Mouse (Mus musculus) ovary, postnatal 36 days (tissue): Measurements from ENCODE around the gene Wbp2nl.
A peak's percentile ranks its signal among the peaks of the same experiment; 100 is the strongest.

Source experiments
- DNase-seq: peaks from one replicate; pipeline ENCODE4 v3.0.0; 2022; ENCODE audit warnings: low spot score, mixed read lengths

The Wbp2nl gene

DNA sequence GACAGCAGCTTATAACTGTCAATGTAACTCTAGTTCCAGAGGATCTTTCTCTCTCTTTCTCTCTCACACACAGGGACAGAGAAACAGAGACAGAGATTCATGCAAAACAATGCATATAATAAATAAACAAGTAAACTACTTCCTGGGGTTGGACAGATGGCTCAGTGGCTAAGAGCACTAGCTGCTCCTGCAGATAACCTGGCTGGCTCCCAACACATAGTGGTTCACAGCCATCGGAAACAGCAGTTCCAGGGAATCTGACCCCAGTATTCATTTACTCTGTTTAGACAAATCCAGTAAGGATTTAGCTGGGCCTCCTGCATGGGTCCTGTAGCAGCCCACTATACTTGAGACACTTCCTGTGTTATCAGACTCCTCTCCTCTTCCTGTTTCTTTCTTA lies 20.9 kb downstream of the Wbp2nl start:
- DNase-seq, result no peak

DNA sequence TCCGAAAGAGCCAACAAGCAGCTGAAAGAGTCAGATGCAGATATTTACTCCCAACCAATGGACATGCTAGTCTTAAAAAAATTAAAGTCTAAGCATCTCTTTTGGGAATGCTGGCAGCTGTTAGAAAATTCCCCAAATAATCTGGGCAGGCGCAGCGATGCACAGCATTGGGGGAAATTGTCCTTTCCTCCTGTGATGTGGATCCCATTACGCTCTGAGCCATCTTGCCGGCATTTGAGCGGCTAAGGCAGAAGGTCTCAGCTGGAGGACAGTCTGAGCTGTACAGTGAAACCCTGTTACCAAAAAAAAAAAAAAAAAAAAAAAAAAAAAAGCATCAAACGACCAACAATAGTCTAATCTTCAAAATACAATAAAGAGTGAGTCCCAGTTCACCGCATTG lies 23.4 kb downstream of the Wbp2nl start:
- DNase-seq, result no peak

DNA sequence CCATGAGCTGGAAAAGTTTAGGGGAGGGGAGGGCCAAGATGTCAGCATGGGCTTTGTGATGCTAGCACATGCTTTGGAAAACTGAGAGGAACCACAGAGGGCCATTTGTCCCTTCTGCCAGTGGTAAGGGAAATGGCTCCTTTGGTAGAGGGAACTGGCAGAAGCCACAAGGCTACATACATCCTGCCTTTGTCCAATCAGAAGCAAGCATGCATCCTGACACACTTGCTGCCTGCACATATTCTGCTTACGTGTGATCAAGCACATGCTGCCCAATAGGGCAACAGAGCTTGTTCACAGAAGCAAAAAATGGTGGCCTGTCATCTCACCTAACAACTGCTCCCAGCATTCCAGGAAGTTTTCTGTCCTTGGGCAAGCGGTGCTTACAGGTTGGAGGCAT lies 26.6 kb downstream of the Wbp2nl start:
- no peak for DNase-seq

DNA sequence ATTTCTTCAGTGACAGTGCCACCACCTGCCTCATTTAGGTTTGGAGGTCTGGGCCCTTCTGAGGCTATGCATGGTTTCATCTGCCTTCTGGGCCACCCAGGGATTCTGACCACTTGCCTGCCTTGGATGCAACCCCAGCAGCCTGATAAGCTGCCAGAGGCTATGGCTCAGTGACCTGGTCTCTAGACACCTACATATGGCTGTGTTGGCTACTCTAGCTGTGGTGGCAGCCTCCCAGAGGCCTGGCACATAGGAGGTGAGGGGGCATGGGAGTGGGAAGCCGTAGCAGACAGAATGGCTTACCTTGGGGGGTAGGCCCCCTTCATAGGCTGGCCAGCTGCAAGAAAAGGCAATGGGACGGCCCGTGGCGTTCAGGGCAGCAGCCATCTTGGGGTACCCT lies 36.4 kb downstream of the Wbp2nl start:
- no peak for DNase-seq

DNA sequence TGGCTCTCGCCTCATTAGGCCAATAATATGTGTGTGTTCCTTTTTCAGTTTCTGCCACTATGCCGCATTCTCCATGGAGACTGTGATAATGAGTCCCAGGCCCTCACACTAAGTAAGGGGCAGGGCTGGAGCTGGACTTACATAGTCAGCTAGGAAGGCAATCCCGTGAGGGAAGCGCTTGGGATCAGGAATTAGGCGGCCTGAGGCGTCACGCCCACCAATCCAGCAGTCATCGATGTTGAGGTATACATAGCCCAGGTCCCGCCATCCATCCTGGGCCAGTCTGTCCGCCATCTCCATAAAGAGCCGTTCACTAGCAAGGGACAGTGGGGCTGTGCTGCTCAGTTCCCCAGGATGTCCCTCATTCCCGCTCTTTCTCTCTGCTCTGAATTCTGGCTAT lies 37.9 kb downstream of the Wbp2nl start:
- DNase-seq, result no peak

DNA sequence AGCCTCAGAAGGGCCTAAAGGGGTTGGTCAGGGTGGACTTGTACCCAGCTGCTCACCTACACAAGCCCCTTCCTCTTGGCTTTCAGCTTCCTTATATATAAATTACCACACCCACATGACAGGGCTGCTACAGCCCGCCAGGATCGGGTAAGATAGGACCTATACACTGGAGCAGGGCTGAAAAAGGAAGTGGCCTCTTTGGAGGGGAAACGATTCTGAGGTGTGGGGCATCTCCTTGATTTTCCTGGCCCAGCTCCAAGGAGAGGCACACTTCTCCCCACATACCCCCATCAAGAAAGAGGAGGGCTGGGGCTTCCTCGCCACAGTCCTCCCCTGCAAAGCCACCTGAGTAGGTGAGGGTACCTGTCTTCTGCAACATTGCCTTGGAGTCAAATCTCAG lies 39.1 kb downstream of the Wbp2nl start:
- DNase-seq, result no peak

DNA sequence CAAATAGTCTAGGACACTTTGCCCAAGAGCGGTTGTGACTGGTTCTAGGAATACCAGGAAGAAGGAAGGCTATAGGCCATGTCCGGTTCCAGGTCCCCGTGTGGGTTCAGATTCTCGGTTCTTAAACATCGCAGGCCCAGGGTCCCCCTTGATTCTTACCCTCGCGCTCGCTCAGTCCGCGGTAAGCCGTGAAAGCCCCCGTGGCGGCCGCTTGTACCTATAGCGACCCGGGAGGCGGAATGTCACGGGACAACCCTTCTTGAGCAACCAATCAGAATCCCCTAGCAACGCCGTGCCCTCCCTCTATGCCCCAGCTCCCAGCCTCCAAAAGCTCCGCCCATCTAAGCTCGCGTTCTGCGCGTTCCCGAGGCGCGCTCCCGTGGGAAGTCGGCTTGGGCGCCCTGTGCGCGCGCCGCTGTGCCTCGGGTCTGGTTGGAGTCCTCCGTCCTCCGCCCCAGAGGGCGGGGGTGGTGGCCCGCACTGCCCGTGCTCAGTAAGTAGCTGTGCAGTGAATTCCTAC lies 39.9 kb downstream of the Wbp2nl start, which contains the start of the genes Naga, Pheta2 and Smdt1:
TSS of gene Naga (minus strand) at position 333 of the 520 bp plus-strand sequence.
TSS of gene Pheta2 (plus strand) at position 350 of the 520 bp plus-strand sequence.
TSS of gene Smdt1 (plus strand) at position 367 of the 520 bp plus-strand sequence.
- peak; percentile 96 for DNase-seq

DNA sequence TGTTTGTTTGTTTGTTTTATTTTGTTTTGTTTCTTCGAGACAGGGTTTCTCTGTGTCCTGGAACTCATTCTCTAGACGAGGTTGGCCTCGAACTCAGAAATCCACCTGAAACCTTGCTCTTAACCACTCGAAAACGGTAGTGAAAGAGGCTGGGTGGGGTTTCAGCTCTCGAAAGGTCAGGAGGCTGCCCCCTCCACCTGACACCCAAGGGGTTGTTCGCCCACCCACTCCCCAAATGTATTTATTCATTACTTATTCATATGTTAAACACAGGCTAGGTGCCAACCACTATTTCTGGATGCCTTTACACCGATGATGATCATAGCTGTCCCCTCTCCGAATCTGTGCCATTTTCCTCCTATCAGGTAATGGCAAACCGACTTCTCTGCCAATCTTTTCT lies 40.4 kb downstream of the Wbp2nl start:
- no peak for DNase-seq

DNA sequence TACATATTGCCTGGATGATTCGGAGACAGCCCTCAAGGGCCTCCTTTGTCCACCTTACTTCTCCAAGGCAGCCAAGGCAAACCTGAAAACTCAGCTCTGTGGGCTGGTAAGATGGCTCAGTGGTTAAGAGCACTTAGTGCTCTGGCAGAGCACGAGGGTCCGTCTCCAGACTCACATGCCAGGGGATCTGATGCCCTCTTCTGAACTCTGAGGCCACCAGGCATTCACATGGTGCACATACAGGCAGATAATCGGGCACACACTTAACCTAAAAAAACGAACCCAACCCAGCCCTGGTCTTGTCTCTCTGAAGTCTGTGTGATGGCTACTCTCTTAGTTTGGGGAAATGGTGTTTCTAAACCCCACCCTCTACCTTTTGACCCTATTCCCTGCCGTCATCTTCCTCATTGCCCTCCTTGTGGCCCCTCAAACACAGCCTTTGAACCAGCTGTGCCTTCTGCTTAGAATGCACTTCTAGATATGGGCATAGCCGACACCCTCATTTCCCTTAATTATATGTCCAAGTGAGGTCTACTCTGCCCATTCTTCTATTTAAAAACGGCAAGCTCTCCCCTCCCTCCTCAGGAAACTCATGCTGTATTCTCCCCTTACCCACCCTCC lies 41.0 kb downstream of the Wbp2nl start:
- no peak for DNase-seq

DNA sequence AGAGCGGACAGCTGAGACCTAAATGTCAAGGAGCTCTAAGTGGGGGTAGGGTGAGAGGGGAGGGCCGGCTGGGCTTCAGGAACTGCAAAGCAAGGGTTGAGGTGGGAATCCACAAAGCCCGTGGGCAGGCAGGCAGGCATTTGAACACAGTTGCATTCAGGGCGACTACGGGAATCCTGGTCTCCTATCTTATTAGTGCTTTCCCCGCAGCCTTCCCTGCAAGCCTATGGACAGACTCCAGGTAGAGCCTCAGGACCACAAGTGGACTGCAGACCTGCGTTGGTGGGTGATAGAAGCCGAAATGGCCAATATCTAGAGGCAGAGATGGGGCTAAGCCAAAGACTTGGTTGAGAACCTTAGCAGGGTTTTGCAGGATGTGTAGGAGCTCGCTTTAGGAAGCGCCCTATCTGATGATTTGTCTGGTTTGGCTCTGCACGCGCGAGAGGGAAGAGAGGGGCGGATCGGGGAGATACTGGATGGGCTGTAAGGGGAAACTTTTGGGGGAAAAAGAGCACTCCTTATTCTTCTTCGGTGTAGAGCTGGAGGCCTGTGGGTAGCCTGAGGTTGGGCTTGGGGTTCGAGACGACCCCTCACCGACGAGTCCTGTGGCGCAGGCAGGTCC lies 41.8 kb downstream of the Wbp2nl start:
- no peak for DNase-seq

DNA sequence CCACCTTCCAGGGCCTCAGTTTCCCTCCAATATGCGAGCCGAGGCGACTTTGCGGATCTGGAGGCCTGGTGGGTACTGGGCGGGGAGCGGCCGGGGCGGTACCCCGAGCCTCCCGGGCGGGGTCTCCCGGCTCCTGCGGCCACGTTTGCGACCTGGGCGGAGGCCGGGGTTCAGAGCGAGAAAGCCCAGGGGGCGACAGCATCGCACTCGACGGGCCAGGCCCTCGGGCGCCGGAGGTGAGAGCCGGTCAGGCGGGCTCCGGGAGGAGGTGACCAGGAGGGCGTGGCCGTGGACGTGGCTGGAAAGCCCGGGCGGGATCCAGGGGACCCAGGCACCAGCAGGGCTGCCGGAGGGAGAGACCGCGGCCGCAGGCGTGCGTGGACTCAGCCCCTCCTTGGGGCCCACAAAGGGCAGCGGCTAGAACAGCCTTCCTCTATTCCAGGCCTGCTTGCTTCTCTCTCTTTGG lies 42.3 kb downstream of the Wbp2nl start:
- DNase-seq, result peak; percentile 59

DNA sequence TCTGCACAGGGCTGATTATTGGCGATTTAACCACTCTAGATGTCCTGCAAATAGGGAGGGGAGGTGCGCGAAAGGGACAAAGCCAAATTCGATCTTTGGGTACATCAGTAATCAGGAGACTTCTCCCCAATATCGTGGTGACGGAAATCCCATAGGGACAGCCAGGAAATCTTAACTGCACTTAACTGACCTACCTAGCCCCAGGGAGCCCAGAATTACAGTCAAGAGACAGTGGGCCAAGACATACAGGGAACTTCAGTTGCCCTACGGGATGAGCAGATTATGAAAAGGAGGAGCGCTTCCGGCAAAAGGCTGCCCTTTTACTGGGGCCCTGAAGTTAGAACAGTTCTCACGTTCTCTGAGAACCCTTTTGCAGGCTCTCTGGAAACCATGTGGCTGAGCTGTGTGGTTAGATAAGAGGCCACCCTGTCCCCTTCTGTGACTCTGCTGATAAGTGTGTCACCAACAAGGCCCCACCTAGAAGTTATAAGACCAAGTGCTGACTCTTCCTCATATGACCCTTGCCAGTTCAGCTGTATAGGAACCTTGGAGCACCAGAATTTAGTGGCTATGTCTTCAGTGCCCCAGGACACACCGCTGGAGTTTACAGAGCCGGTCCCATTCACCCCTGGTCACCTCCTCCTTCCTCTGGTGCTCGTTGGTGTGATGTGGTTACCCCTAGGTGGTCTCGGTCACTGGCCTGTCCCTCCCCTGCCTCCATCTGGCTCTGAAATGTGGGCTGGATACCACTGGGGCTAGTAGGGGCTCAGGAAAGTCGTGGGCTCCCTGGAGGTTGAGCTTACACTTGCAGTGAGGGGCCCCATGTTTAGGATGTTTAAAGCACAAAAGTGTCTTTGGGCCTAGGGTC lies 43.2 kb downstream of the Wbp2nl start:
- no peak for DNase-seq

DNA sequence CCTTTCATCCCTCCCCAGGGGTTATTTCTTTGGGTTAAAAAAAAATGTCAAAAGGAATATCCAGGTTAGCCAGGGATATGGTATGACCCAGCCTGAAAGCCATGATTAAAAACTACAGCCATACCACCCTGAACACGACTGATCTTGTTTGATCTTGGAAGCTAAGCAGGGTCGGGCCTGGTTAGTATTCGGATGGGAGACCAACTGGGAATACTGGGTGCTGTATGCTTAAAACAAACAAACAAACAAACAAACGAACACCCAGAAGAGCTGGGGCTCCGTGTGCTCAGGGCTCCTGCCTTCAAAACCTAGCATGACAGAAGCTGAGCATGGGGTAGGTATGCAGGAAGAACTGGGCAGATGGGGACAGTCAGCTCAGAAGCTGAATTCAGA lies 43.8 kb downstream of the Wbp2nl start:
- no peak for DNase-seq

DNA sequence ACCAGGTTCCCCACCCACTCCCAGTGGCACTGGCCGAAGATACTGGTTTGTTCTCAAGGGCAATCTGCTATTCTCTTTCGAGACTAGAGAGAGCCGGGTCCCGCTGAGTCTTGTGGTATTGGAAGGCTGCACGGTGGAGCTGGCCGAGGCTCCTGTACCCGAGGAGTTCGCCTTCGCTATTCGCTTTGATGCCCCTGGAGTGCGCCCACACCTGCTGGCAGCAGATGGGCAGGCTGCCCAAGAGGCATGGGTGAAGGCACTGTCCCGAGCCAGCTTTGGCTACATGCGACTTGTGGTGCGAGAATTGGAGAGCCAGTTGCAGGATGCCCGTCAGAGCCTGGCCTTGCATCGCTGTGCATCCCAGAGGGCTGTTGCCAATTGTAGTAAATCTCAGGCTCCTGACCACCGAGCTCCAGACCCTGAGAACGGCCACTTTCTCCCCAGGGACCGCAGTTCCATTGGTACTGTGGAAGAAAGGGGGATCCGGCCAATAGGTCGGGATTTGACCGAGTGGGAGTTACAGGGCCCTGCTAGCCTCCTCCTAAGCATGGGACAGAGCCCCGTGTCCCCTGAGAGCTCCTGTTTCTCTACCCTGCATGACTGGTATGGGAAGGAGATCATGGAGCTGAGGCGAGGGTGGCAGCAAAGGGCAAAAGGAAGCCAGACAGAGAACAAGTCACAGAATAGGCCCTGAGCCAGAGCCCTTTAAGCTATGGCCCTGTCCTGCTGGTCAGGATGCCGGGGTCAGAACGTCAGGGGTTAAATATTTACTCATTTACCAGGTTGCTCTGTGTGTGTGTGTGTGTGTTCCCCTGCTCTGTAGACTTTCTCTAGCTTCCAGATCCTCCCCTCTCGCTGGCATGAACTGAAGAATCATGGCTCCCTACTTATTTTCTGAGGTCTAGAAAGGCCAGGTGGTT lies 44.9 kb downstream of the Wbp2nl start:
- no peak for DNase-seq

DNA sequence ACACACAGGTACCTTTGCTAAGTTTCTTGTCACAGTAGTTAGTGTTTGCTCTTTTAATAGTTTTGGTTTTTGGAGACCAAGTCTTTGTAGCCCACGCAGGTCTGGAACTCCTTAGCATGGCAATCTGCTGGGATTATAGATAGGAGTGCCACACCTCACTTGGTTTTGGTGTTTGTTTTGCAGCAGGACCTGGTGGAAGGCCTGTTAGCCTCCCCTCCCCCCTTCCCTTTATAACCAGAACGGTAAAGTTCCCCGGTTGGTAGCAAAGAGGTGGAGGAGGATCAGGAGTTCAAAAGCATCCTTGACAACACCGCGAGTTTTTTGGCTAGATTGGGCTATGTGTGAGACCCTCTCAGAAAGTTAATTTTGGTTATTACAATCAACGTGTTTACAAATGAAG lies 46.2 kb downstream of the Wbp2nl start:
- no peak for DNase-seq

DNA sequence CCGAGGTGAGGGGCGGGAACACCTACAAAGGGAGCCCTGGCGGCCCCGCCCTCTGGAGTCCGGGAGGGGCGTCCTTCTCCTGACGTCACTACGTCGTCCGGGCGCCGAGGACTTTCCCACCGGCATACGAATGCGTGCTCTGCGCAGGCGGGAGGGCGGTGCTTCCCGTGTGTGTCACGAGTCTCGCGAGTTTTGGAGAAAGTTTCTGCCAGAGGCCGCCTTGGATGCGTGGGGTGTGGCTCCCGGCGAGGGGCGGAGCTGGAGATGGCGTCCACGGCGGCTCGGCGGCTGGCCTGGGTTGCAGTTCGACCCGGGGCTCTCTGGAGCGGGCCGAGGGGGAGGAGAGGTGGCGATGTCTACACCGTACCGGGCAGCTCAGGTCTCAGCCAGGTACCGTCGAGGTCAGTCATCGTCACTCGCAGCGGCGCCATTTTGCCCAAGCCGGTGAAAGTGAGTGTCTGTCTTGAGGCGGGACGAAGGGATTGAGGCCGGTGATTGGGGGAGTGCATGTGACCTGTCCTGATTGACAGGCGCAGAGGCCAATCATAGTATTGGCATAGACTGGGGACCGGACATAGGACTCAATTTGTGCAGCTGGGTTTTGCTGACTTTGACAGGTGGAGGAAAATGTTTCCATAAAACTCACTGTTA lies 47.2 kb downstream of the Wbp2nl start:
- DNase-seq, result peak; percentile 95

DNA sequence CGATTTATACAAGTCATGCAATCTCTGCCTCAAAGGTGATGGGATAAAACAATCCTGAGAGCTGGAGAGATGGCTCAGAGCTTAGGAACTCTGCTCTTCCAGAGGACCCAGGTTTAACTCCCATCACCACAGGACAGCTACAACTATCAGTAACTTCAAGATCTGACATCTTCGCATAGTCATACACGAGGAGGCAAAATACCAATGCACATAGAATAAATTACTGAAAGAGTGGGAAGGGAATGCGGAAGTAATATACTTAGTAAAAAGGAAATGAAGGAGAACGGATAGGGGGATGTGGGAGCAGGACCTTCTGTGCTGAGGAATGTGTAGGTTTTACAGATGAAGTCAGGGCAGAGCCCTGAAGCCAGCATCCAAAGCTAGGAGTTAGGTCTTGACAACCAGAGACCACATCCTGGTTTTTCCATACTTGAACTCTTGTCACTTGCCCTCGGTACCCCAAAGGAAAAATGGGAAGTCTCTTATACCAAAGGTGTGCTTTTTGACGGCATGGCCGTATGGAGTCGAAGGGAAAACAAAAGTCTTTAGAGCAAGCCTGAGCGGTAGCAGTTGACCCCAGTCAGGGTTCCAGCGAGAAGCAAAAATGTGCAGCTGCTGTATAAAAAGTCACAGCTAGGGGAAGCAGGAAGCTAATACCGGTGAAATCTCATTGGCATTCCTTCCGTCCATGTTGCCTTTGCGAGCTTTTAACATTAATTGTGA lies 48.0 kb downstream of the Wbp2nl start:
- no peak for DNase-seq

DNA sequence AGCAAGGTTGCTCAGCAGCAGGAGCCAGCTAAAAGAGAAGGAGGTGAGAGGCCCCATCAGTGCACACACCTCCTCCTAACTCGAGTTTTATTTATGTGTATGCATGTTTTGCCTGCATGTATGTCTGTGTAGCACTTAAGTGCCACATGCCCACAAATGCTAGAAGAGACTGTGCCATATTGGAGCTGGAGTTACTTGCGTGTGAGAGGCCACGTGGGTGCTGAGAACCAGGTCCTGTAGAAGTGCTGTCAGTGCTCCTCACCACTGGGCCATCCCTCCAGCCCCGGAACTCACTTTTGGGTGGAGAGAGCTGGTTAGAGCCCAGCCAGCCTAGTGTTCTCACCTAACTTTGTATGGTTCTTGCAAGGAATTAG lies 48.5 kb downstream of the Wbp2nl start:
- no peak for DNase-seq

DNA sequence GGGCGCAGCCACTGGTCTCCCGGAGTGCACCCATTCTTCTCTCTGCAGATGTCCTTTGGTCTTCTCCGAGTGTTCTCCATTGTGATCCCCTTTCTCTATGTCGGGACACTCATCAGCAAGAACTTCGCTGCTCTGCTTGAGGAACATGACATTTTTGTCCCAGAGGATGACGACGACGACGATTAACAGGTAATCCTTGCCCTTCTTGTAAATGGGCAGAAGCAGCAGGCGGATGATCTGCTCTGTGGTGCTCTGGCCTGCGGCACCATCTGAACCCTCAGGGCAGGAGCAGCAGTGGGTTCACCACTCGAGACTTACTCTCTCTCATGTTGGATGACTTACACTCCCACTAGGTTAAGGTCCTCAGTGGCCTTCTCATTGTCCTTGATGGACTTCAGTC lies 49.1 kb downstream of the Wbp2nl start:
- no peak for DNase-seq

DNA sequence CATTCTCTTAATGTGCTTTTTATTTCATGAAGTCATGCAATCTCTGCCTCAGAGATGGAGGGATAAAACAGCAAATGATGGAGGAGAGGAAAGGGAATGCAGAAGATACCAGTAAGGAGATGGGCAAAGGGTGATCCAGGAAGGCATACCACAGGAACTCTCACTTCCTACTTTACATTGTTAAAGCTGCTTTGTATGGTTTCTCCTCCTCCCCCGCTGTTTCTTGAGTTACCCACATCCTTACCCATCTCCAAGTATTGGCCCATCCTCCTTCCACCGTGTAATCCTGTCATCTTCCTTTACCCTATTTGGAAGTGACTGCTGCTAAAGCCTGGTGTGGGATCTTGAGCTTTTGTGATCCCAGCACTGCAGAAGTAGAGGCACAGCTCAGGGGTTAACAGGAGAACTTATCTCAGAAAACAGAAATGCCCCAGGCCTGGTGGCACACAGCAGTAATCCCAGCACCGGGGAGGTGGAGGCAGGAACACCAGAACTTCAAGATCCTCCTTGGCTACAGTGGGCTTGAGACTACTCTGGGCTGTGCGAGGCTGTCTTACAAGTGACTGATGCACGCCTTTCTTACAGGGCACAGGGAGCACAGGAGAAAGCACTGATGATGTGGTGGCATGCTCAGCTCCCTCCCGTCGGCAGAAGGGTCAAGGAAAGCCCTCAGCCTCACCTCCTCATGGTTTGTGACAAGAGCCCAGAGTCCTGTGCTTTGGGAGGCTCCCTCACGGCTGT lies 49.7 kb downstream of the Wbp2nl start:
- DNase-seq, result no peak
